Comparison of ENCODE assay signal across 11 mouse cellular contexts in the genomic region with DNA sequence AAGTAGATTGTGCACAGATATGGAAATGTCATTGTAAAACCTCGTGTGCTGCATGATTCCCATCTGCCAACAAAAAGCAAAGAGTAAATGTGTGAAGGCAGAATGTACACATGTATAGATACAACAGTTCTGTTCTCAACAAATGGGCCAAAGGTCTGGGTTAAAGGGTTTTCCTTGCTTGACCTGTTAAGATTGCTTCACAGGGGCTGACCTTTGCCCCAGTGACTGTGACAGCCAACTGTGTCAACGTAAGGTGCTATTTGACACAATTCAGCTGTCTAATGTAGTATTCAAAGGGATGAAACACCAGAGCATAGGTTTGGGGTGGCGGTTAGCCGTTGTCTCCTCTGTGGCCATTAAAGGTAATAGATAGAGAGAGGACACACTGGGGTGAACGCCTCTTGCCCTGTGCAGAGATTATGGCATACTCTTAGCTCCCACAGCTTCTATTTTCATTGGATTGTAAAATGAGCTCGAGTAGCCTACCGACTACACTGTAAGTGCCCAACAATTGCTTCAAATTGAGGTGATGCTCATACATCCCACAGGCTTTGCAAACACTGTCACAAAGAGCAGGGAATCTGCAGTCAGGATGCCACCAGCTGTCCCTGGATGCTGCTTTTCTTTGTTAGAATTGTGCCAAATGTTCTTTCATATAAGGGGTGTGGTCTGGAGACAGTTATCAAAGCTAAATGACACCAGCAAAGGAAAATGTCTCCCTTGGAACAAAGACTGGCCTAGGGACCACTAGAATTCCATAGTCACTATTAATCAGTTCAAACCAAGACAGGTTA.
DNase-seq lines count a peak whose midpoint lies in the region; ATAC-seq lines count a peak whose summit lies in the region.
"Had no signal": no experiment of that assay in that cellular context is flagged by ENCODE, and none has a peak within 500 bp of the region (broad histone marks: within the 10 kb centered on the region; RNA-seq: fewer than 3 reads in every experiment).

No protein-coding gene starts in this region.

- WGBS in kidney, embryonic 14.5 days: 28% methylated on average over 7 of the region's 7 CpGs
- 41% methylated on average over 7 of the region's 7 CpGs for WGBS in neural tube, embryonic 13.5 days
- 40% methylated on average over 7 of the region's 7 CpGs for WGBS in hindbrain, embryonic 13.5 days

- DNase-seq in kidney, adult 8-10 months: peak; percentile 14 to 23
- no peak for DNase-seq in neural tube, embryonic 10.5 days (ENCODE audit: extremely low spot score, low spot score)
- DNase-seq in testis, postnatal 14 days (ENCODE audit: low spot score): no peak
- no peak for DNase-seq in thymus, postnatal 4 days
- DNase-seq: right cerebral cortex, postnatal 14 days had no signal

- no peak overlapping the region for H3K4me3 ChIP-seq in kidney, embryonic 14.5 days (ENCODE audit: low read length)
- no peak overlapping the region for H3K4me3 ChIP-seq in neural tube, embryonic 13.5 days
- no peak overlapping the region for H3K4me3 ChIP-seq in hindbrain, embryonic 13.5 days
- H3K4me3 ChIP-seq: embryonic facial prominence, embryonic 10.5 days; limb, embryonic 12.5 days had no signal

- H3K4me2 ChIP-seq in kidney, embryonic 14.5 days (replicated peaks; ENCODE audit: low read depth, low read length): no peak overlapping the region
- H3K4me2 ChIP-seq in neural tube, embryonic 13.5 days: no peak overlapping the region
- no peak overlapping the region for H3K4me2 ChIP-seq in hindbrain, embryonic 13.5 days
- H3K4me2 ChIP-seq: heart, embryonic 11.5 days; limb, embryonic 12.5 days had no signal

- no peaks in the 10 kb centered on the region for H3K36me3 ChIP-seq in kidney, embryonic 14.5 days (ENCODE audit: control insufficient read depth, insufficient read depth, low read length)
- H3K36me3 ChIP-seq in neural tube, embryonic 13.5 days: no peaks in the 10 kb centered on the region
- no peaks in the 10 kb centered on the region for H3K36me3 ChIP-seq in hindbrain, embryonic 13.5 days
- H3K36me3 ChIP-seq: embryonic facial prominence, embryonic 10.5 days; limb, embryonic 12.5 days had no signal

- no peaks in the 10 kb centered on the region for H3K4me1 ChIP-seq in kidney, embryonic 14.5 days (ENCODE audit: control insufficient read depth, insufficient read depth, low read length)
- H3K4me1 ChIP-seq in neural tube, embryonic 13.5 days (replicated peaks): peaks cover 11% of the 10 kb centered on the region; the same call in 1 of the 2 replicates
- peaks cover 15% of the 10 kb centered on the region for H3K4me1 ChIP-seq in hindbrain, embryonic 13.5 days (replicated peaks)
- H3K4me1 ChIP-seq: embryonic facial prominence, embryonic 10.5 days; limb, embryonic 12.5 days had no signal

- ATAC-seq in kidney, embryonic 14.5 days (ENCODE audit: low FRiP score, low TSS enrichment): no peak
- ATAC-seq in neural tube, embryonic 13.5 days (ENCODE audit: low read depth): no peak
- no peak for ATAC-seq in hindbrain, embryonic 13.5 days (ENCODE audit: low FRiP score)

- no peak overlapping the region for H3K27ac ChIP-seq in kidney, embryonic 14.5 days (ENCODE audit: low read depth, low read length)
- peak overlapping the region; percentile 57 for H3K27ac ChIP-seq in neural tube, embryonic 13.5 days (replicated peaks)
- peak overlapping the region; percentile 77 for H3K27ac ChIP-seq in hindbrain, embryonic 13.5 days
- H3K27ac ChIP-seq: embryonic facial prominence, embryonic 10.5 days; limb, embryonic 12.5 days had no signal

- H3K27me3 ChIP-seq in kidney, embryonic 14.5 days (ENCODE audit: control insufficient read depth, insufficient read depth, low read length): no peaks in the 10 kb centered on the region
- no peaks in the 10 kb centered on the region for H3K27me3 ChIP-seq in neural tube, embryonic 13.5 days
- no peaks in the 10 kb centered on the region for H3K27me3 ChIP-seq in hindbrain, embryonic 13.5 days
- H3K27me3 ChIP-seq: limb, embryonic 12.5 days had no signal

- H3K9ac ChIP-seq in kidney, embryonic 14.5 days (ENCODE audit: low read depth, low read length): no peak overlapping the region
- no peak overlapping the region for H3K9ac ChIP-seq in neural tube, embryonic 13.5 days
- no peak overlapping the region for H3K9ac ChIP-seq in hindbrain, embryonic 13.5 days
- H3K9ac ChIP-seq: limb, embryonic 12.5 days had no signal

- no peaks in the 10 kb centered on the region for H3K9me3 ChIP-seq in kidney, embryonic 14.5 days (ENCODE audit: control insufficient read depth, low read length)
- H3K9me3 ChIP-seq in neural tube, embryonic 13.5 days: no peaks in the 10 kb centered on the region
- no peaks in the 10 kb centered on the region for H3K9me3 ChIP-seq in hindbrain, embryonic 13.5 days
- H3K9me3 ChIP-seq: embryonic facial prominence, embryonic 10.5 days; limb, embryonic 12.5 days had no signal

Comparison
In these comparisons a context has a peak if more than half of its experiments do, and no peak if none do; other contexts are left out.
1. DNase-seq: peak in kidney, adult 8-10 months (2 of 2); none in neural tube, embryonic 10.5 days (single experiment), testis, postnatal 14 days (single experiment) and thymus, postnatal 4 days (single experiment).